Mouse (Mus musculus): ENCODE data around the gene Tmem229b. TPM values are rescaled to one million over a fixed set of nuclear protein-coding genes. Genes with fewer than 3 reads are reported as not detected.

Tmem229b gene
- 5.0 and 5.2 TPM in 2 replicates for polyA plus RNA-seq (2015; fragmentation: Nextera tagmentation; extraction: Ambion mirVana)

DNA sequence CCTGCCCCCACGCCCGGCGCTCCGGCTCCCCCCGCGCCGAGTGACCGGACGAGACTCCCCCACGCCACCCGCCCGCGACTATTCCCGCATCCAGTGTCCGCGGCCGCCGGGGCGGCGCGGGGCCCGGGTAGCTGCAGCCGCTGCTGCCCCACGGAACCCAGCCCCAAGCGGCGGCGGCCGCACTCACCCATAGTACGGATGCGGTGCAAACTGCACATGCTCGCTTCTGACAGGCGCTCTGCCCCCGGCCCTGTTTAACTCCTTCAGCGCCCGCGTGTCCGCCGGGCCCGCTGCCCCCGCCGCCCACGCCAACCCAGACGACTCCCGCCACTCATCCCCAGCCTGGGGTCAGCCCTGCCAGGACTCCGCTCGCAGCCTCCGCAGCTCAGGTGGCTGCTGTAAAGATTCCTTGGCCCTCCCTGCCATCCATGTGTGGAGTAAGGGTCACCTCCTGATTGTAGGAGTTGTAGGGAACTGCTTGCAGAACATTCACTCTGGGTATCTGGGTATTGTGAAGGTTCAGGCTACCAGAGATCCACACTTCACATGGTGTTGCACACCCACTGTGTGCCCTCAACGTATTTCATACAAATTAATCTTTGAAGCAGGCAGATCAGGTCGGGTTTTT, at the start of gene Tmem229b:
TSS of gene Tmem229b (minus strand) at position 502 of the 628 bp plus-strand sequence.
- peaks cover 10% of the 10 kb centered on the region for H3K4me1 ChIP-seq (replicated peaks)
- peak within 1 kb of the TSS; percentile 97 for H3K4me2 ChIP-seq (replicated peaks)
- peak; percentile 90 for ATAC-seq
- 3% methylated on average over 46 of the region's 49 CpGs for WGBS
- no peaks in the 10 kb centered on the region for H3K36me3 ChIP-seq
- no peaks in the 10 kb centered on the region for H3K9me3 ChIP-seq
- H3K27ac ChIP-seq = 0 out of 2 replicates have a peak within 1 kb of the TSS, but pooled peaks have one; percentile 15
- peak within 1 kb of the TSS; percentile 85 for H3K4me3 ChIP-seq (replicated peaks)
- peak within 1 kb of the TSS; percentile 64 for H3K9ac ChIP-seq
- 0 out of 2 replicates have a peak, but pooled peaks cover 8% of the 10 kb centered on the region for H3K27me3 ChIP-seq (replicated peaks)

DNA sequence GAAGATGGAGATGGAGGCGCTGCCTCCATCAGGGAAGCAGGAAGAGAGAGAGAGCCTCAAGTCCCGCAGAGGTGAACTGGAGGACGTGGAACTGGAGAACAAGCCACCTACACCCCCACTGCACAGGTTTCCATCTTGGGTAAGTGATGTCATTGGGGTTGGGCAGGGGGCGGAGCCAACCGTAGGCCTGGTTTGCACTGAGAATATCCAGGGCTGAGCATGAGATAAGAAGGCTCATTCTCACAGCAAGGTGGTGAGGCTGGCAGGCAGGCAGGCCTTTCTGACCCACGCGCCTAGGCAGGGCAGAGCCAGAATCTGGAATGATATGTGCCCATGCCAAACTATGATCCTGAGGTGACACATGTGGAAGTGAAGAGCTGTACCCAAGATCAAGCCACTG, 47.8 kb upstream of the Tmem229b start:
- Histone ChIP-seq H3K9ac (no peak overlapping the region), H3K4me3 (replicated peaks) (no peak overlapping the region), H3K9me3 (no peaks in the 10 kb centered on the region), H3K36me3 (peaks cover 25% of the 10 kb centered on the region), H3K27ac (no peak overlapping the region), H3K27me3 (replicated peaks) (no peaks in the 10 kb centered on the region), H3K4me1 (replicated peaks) (no peaks in the 10 kb centered on the region), H3K4me2 (replicated peaks) (no peak overlapping the region)
- ATAC-seq = peak; percentile 80
- WGBS = 74% methylated on average over 7 of the region's 7 CpGs

DNA sequence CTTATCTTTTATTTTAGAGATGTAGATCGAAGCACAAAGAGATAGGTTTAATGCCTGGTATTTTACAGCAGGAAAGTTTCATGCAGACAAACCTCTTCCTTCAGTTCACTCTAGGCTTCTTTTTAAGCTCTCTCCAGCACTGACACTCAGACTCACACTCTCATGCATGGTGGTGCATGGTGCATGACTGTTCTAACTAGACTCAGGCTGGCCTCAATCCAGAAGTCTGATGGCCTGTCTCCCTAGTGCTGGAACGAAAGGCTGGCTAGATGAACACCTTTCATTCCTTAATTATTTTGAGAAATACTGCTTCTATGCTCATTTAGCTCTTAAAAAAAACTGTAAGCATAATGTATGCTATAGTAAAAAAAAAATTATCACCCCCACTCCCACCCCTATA, 44.6 kb upstream of the Tmem229b start:
- peaks cover 19% of the 10 kb centered on the region for H3K36me3 ChIP-seq
- ATAC-seq = no peak
- H3K27ac ChIP-seq = no peak overlapping the region
- H3K9ac ChIP-seq = no peak overlapping the region
- H3K4me1 ChIP-seq (replicated peaks) = no peaks in the 10 kb centered on the region
- H3K4me2 ChIP-seq (replicated peaks) = no peak overlapping the region
- WGBS = 82% methylated on average over 2 of the region's 2 CpGs
- no peaks in the 10 kb centered on the region for H3K9me3 ChIP-seq
- H3K27me3 ChIP-seq (replicated peaks) = no peaks in the 10 kb centered on the region
- H3K4me3 ChIP-seq (replicated peaks) = no peak overlapping the region

DNA sequence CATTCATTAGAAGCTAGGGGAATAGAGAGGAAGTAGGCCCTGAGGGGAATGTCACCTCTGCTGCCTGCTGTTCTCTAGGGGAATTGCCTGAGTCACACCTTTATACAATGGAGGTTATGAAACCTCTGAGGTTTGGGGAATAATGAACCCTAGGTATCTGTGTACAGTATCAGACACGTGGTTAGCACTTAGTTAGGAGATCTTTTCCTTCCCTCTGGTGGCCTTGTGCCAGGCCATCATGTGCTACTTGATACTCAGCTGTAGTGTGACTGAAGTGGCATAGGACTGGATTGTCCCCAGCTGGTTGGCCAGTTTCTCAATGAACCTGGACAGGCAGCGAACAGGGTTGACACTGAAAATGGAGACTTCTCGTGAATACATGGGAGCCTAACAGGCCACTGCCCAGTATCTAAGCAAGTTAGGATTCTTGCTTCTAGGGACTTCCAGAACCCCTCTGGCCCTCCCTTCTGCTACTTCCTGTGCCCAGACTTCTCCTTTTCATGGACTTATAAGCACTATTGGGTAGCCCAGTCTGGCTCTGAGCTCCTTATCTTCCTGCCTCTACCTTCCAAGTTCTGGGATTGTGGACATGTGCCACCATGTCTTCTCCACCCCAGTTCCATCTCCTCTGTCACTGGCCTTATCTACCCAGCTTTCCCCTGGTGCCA, 43.3 kb upstream of the Tmem229b start:
- no peaks in the 10 kb centered on the region for H3K4me1 ChIP-seq (replicated peaks)
- H3K4me2 ChIP-seq (replicated peaks) = no peak overlapping the region
- no peaks in the 10 kb centered on the region for H3K27me3 ChIP-seq (replicated peaks)
- peaks cover 19% of the 10 kb centered on the region; the same call in 1 of the 2 replicates for H3K36me3 ChIP-seq
- no peak for ATAC-seq
- no peaks in the 10 kb centered on the region for H3K9me3 ChIP-seq
- 86% methylated on average over 3 of the region's 3 CpGs for WGBS
- H3K9ac ChIP-seq = no peak overlapping the region
- no peak overlapping the region for H3K27ac ChIP-seq
- no peak overlapping the region for H3K4me3 ChIP-seq (replicated peaks)

DNA sequence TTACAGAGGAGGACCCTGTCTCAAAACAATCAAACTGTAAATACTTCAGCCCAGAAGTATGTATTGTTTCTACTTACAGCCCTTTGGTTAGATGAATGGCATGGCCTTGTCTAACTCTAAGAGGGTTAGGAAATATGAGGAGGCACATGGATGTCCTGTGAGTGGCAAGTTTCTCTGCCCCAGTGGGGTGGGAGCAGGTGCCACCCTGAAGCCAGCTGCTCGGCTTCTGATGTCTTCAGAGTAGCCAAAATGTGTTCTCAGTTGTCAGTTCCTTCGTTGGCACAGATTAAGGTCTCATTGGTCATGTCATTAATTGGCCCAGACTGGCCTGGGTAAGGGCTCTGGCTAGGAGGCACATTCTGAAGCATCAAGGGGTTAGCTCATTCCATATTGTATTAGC, 42.4 kb upstream of the Tmem229b start:
- Histone ChIP-seq H3K27ac (no peak overlapping the region), H3K4me1 (replicated peaks) (no peaks in the 10 kb centered on the region), H3K9ac (no peak overlapping the region), H3K4me2 (replicated peaks) (no peak overlapping the region), H3K9me3 (no peaks in the 10 kb centered on the region), H3K36me3 (peaks cover 16% of the 10 kb centered on the region; the same call in 1 of the 2 replicates), H3K4me3 (replicated peaks) (no peak overlapping the region), H3K27me3 (replicated peaks) (no peaks in the 10 kb centered on the region)
- no peak for ATAC-seq
- WGBS = 80% methylated on average over 2 of the region's 2 CpGs

DNA sequence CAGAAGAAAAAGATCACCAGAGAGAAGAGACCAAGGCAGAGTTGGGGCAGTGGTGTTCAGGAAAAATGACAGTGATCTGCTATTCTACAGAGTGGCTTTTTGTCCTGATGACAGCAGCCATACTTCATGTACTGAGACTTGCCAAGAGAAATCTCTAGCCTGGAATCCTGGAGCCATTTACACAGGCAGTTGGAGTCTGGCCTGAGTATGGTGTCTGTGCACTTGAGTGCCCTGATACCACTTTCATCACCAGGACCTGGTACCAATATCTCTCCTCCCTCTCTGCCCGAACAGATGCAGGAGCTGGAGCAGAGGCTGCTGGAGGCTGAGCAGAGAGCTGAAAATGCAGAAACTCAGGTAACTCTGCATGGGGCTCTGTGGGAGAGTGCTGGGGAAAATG, 41.5 kb upstream of the Tmem229b start:
- Histone ChIP-seq H3K4me3 (replicated peaks) (no peak overlapping the region), H3K4me2 (replicated peaks) (no peak overlapping the region), H3K36me3 (peaks cover 9% of the 10 kb centered on the region; the same call in 1 of the 2 replicates), H3K9ac (no peak overlapping the region), H3K27me3 (replicated peaks) (no peaks in the 10 kb centered on the region), H3K27ac (no peak overlapping the region), H3K9me3 (no peaks in the 10 kb centered on the region), H3K4me1 (replicated peaks) (no peaks in the 10 kb centered on the region)
- WGBS = 100% methylated on average over 1 of the region's 1 CpGs
- no peak for ATAC-seq

DNA sequence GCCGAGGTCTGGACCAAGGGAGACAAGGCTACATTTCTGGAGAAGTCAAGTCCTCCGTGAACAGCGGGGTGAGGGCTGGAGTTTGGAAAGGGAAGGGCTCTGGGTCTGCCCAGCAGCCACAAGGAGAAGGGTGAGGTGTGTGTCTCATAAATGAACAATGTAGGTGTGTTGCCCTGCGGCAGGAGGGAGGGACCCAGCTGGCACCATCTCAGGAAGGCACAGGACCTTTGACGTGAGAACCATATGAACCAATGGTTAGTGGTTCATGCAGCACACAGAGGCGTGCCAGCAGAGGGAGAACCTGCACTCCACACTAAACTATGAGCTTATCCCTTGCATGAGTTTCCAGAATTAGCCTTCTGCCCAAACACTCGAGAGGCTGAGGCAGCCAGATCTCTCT, 39.8 kb upstream of the Tmem229b start:
- 85% methylated on average over 7 of the region's 7 CpGs for WGBS
- Histone ChIP-seq H3K27ac (no peak overlapping the region), H3K4me3 (replicated peaks) (no peak overlapping the region), H3K9me3 (no peaks in the 10 kb centered on the region), H3K9ac (no peak overlapping the region), H3K4me2 (replicated peaks) (no peak overlapping the region), H3K27me3 (replicated peaks) (no peaks in the 10 kb centered on the region), H3K36me3 (0 out of 2 replicates have a peak, but pooled peaks cover 2% of the 10 kb centered on the region), H3K4me1 (replicated peaks) (no peaks in the 10 kb centered on the region)
- no peak for ATAC-seq

DNA sequence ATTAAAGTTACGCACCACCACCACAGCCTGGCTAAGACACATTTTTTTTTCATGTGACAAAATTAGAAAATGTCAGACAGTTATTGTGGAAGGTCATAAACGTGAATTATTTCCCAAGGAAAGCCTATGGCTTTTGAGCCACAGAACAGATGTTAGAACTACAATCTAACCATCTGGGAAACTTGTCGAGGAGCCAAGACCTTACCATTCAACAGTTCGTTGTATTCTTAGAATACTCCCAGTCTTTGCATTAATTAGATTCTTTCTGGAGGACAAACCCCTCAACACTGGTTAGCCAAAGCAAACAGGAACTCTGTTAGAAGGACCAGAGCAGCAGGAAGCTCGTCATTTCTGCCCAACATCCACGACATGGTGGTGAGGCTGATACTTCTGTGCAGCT, 38.7 kb upstream of the Tmem229b start:
- no peaks in the 10 kb centered on the region for H3K27me3 ChIP-seq (replicated peaks)
- H3K9me3 ChIP-seq = no peaks in the 10 kb centered on the region
- no peak overlapping the region for H3K4me2 ChIP-seq (replicated peaks)
- no peak for ATAC-seq
- peaks cover 4% of the 10 kb centered on the region; the same call in 1 of the 2 replicates for H3K4me1 ChIP-seq (replicated peaks)
- 0 out of 2 replicates have a peak, but pooled peaks cover 2% of the 10 kb centered on the region for H3K36me3 ChIP-seq
- 74% methylated on average over 6 of the region's 6 CpGs for WGBS
- no peak overlapping the region for H3K9ac ChIP-seq
- no peak overlapping the region for H3K27ac ChIP-seq
- no peak overlapping the region for H3K4me3 ChIP-seq (replicated peaks)

DNA sequence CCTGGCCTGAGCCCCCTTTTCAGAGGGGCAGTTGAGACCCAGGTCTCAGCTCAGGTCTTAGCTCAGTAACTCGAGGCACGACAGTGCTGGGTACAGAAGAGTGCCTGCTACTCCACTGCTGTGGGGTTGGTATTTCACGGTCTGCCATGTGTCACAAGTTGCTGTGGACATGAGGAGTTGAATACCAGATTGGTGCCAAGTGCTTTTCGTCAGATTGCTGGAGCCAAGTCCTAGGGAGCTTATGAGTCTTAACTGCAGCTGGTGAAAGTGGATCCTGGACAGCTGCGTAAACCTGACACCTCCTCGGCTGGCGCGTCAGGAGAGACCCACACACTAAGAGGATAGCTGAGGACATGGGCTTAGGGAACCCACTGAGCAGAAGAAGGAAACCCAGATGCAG, 37.2 kb upstream of the Tmem229b start:
- no peak for ATAC-seq
- Histone ChIP-seq H3K27ac (no peak overlapping the region), H3K9ac (no peak overlapping the region), H3K4me3 (replicated peaks) (no peak overlapping the region), H3K4me2 (replicated peaks) (no peak overlapping the region), H3K27me3 (replicated peaks) (no peaks in the 10 kb centered on the region), H3K36me3 (no peaks in the 10 kb centered on the region), H3K4me1 (replicated peaks) (peaks cover 4% of the 10 kb centered on the region), H3K9me3 (no peaks in the 10 kb centered on the region)
- WGBS = 80% methylated on average over 8 of the region's 8 CpGs

DNA sequence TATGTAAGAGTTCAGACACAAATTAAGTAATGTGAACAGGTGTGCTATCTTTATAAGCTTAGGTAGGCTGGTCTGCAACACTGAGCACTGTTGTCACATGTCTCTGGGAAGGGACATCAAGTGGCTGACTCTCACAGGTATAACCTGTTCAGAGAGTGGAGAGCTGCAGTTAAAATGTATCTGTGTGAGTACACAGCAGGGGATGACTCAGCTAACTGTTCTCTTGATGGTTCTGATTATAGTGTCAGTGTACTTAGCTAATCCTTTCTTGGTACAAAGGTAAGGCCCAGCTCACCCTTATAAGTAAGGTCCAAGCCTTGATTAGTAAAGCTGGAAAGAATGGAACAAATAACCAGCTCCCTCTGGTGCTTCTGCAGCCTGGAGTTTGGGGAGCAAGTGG, 34.0 kb upstream of the Tmem229b start:
- H3K4me2 ChIP-seq (replicated peaks) = 0 out of 2 replicates have a peak overlapping the region, but pooled peaks have one; percentile 24
- no peaks in the 10 kb centered on the region for H3K27me3 ChIP-seq (replicated peaks)
- peaks cover 4% of the 10 kb centered on the region for H3K4me1 ChIP-seq (replicated peaks)
- ATAC-seq = peak; percentile 92
- H3K9me3 ChIP-seq = no peaks in the 10 kb centered on the region
- H3K9ac ChIP-seq = no peak overlapping the region
- H3K4me3 ChIP-seq (replicated peaks) = no peak overlapping the region
- peak overlapping the region; percentile 60 for H3K27ac ChIP-seq
- no peaks in the 10 kb centered on the region for H3K36me3 ChIP-seq

DNA sequence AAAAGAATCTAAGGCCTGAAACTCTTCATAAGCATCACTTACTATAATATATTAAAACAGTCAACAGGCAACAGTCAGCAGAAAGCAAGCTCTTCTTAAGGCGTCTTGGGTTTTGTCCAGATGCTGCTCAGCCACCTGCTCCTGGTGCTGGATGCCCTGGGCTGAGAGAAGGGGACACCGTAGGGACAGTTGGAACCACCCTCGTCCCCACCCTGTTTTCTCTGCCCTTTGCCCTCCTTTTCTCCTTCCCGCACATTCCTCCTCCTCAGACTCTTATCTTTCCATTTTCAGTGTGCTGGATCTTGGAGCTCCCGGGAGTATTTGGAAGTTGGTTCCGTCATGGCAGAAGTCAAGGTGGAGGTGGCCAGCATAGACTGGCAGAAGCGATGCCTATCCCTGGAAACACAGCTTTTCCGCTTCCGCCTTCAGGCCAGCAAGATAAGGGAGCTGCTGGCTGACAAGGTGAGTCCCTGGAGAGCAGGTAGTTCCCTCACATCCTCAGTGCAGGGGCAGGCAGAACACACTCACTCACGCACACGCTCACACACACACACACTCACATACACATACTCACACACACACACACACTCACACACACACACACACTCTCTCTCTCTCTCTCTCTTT, 32.9 kb upstream of the Tmem229b start:
- Histone ChIP-seq H3K36me3 (no peaks in the 10 kb centered on the region), H3K4me2 (replicated peaks) (peak overlapping the region; percentile 24), H3K27me3 (replicated peaks) (no peaks in the 10 kb centered on the region), H3K4me1 (replicated peaks) (peaks cover 4% of the 10 kb centered on the region), H3K9ac (no peak overlapping the region), H3K9me3 (no peaks in the 10 kb centered on the region), H3K27ac (peak overlapping the region; percentile 58), H3K4me3 (replicated peaks) (no peak overlapping the region)
- 68% methylated on average over 11 of the region's 11 CpGs for WGBS
- peak; percentile 62 for ATAC-seq

DNA sequence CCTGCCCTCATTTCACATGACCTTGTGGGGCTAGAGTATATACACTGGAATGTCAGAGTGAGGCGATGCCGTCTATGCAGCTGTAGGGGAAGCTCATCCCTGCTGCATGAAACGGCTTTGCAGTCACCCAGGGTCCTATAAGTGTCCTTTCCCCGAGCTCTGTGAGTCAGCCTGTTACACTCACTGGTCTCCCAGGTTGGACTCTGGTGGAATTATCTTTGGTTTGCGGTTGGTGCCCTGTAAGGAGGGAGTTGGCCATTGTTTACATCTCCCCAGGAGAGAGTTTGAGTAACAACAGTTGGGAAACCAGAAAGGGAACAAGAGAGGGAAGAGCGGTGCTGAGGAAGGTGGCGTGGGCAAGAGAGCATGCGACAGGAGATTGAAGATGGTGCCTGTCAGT, 32.3 kb upstream of the Tmem229b start:
- 52% methylated on average over 8 of the region's 8 CpGs for WGBS
- 0 out of 2 replicates have a peak overlapping the region, but pooled peaks have one; percentile 27 for H3K27ac ChIP-seq

More for the DNA sequence above, 32.3 kb upstream of the Tmem229b start:
- H3K9ac ChIP-seq = no peak overlapping the region
- H3K4me3 ChIP-seq (replicated peaks) = no peak overlapping the region
- H3K4me1 ChIP-seq (replicated peaks) = peaks cover 4% of the 10 kb centered on the region
- no peaks in the 10 kb centered on the region for H3K27me3 ChIP-seq (replicated peaks)
- no peak for ATAC-seq
- no peak overlapping the region for H3K4me2 ChIP-seq (replicated peaks)
- H3K36me3 ChIP-seq = no peaks in the 10 kb centered on the region
- no peaks in the 10 kb centered on the region for H3K9me3 ChIP-seq

All from intestine, embryonic 15.5 days (tissue).